Mouse (Mus musculus): Measurements from ENCODE around the gene Rnf224.

- TF ChIP-seq CTCF (IDR thresholded peaks at IDR 0.05; ENCODE audit: borderline replicate concordance, insufficient read depth, low read depth, low read length): no peak
- peak; percentile 60; the same call in 1 of the 2 replicates for TF ChIP-seq POLR2A (IDR thresholded peaks at IDR 0.05; ENCODE audit: borderline replicate concordance, insufficient read depth, low read length)
Measured at GRCm38 (mm10) chr2:25224766-25225752, 11.5 kb downstream of the Rnf224 start.

All from cerebellum, adult 2 months (tissue).